Mouse (Mus musculus) cerebellum, adult 8-10 months (tissue): ENCODE results near the gene Olfr224.
"Not testable (repeated sequence)": the region's sequence is repeated elsewhere in the genome, so short reads cannot be mapped to it uniquely, and the experiment has no call there.

ENCODE experiments used
- DNase-seq: peaks from one replicate; pipeline ENCODE4 v3.0.0; 2022

Gene Olfr224

DNA sequence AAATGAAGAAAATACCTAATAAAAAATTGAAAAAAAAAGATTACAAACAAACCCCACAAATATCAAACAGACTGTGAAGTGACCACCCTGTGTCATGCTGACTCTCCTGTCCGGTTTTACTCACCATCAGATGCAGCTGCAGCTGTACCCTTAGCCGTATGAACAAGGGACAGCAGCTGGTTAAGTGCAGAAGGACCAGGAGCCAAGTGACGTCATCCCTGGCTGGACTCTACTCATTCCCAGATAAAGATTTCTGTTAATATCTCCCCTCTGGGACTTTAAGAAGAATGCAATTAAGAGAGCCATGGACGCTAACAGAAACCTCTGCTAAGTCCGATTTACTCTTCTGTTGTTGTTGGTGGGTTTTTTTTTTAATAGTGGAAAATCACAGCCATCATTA is at the start of gene Olfr224:
Olfr224 (minus strand) TSS at position 149 of the 400 bp plus-strand sequence.
- DNase-seq: no peak

DNA sequence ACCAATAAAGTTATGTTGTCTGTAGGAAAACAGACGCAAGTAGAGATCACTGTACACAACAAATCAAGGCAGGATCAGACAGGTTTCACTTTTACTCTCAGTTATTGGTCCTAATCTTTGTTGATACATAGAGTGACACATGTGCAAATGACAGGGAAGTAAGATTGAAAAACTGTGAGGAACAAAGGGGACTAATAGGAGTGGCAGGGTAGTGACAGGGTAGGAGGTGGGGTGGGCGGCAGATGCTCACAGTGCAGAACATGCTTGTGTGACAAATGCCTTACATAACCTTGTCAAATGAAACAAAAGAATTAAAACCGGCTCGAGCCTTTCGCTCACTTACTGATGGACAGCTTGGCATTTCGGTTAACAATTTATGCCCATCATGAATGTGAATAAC is 48.4 kb upstream of the Olfr224 start:
- DNase-seq: no peak

DNA sequence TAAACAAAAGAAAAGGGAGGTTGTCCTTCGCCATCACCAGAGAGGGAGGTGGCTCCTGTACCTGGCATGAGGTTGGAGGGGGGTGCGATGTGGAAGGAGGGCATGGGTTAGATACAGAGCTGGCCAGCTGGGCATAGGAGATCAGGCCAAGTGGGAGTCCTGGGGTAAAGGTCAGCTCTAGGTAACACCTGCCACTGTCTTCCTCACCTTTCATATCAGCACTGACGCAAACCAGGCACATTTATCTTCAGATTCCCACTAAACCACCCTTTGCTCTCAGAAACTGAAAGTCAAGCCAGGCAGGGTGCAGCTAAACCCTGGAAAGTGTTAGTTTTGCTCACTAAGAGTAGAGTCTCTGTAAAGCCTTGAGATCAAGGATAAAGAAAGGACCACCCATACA is 48.0 kb upstream of the Olfr224 start:
- DNase-seq: no peak

DNA sequence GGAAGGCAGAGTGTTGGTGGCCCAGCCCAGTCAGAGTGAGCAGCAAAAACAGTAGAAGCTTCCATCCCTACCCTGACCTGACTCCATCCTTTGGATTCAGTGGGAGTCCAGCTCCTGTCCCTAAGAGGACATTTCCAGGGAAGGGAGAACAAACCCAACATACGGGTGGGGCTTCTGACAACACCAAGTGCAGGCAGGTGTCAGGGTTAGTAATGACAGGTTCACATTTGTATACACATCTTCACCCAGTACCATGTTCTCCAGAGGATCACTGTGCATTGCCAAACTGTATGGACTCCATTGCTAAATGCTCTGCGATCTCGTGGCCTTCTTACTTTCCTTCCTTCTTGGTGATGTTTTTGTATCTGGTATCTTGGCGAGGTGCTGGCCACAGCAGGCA is 45.6 kb upstream of the Olfr224 start, which contains the start of gene 2210407C18Rik:
2210407C18Rik (minus strand) TSS at position 101 of the 400 bp plus-strand sequence.
- DNase-seq: no peak

DNA sequence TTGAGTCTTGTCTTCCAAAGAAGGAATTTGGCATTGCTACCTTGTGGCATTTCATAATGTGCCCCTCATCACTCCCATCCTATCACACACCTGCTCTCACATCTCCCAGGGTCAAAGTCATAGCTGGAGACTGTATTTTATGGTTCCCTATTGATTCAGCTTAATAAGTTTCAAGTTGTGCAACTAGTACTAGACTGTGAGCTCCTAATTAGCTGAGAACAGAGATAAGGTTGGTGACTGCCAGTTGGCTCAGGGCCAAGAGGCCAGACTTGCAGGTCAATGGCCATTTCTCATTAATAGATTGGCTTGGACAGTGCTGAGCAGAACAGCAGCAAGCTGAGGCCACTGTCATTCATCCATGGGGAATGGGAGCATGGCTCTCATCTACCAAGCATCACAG is 44.2 kb upstream of the Olfr224 start:
- DNase-seq: no peak

DNA sequence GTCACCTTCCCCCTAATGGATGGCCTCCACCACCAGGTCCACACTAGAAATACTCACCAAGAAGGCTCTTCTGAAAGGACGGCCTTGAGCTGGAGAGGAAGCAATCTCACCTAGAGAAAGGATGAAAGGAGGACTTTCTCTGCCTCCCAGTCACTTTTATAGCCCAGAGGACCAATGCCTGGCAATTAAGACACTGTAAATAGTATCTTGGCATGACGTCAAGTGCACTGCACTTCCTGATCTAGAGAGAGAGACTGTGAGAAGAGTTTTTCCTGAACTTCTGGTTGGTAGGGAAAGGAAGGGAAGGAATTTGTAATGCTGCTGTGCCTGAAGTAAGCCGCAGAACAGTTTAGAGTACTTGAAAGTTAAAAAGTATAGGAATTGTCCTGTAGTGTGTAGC is 43.0 kb upstream of the Olfr224 start:
- DNase-seq: no peak

DNA sequence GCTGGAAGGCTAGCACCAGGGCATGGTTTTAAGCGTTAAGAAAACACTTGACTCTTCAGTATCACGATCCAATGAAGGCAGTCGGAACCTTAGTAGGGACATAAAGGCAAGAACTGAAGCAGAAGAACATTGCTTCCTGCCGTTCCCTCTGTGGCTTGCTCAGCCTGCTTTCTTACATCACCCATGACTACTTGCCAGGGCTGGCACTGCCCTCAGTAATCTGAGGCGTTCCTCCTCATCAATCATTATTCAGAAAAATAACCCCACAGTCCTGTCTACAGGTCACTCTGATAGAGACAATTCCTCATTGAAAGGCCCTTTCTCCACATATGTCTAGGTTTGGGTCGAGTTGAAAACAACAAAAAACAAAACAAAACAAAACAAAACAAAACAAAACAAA is 36.7 kb upstream of the Olfr224 start:
- DNase-seq: no peak

DNA sequence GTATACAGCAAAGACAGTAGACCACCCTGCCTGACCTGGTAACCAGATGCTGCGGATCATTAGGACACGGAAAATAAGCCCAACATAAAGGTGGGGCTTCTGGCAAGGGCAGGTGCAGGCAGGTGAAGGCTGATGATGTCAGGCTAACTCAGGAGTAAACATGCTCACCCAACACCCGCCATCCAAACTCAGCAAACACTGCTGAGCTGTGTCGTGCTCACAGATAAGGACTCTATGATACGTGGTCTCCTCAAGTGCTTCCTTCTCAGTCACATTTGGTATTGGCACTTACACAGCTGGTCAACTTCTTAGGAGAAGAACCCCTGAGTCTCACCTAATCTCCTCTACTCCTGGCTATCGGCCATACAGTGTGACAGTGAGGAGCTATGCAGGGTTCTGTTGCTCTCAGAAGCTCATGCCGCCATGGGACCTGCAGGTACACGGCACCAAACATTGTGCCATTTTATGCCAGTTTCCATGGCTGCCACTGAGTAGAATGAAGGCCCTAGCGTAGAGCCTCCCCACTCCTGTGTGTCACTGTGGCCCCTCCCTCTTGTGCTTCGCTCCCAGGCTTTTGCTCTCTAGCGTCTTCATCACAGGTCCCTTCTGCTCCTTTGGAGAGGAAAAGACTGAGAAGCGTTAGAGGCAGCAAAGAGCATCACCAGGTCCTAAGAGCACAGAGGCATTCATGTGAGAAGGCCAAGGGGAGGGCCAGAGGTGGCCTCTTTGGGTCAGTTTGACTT is 36.0 kb upstream of the Olfr224 start:
- DNase-seq: no peak

DNA sequence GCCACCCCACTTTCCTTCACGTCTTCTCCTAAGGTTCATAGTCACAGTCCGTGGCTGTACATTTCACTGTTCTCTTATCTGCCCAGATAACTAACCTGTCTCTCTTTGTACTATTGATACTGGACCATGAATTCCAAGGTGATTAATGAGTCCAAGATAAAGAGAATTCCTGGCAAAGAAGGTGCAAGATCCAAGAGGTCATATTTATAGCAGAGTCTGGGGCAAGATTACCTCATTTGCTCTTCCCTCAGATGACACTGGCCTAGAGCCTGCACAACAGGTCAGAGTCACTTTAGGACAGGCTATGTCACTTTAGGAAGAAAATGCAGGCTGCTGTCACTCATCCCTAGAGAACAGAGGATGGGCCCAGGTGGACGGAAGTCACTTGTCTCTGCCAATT is 34.9 kb upstream of the Olfr224 start:
- no peak for DNase-seq

DNA sequence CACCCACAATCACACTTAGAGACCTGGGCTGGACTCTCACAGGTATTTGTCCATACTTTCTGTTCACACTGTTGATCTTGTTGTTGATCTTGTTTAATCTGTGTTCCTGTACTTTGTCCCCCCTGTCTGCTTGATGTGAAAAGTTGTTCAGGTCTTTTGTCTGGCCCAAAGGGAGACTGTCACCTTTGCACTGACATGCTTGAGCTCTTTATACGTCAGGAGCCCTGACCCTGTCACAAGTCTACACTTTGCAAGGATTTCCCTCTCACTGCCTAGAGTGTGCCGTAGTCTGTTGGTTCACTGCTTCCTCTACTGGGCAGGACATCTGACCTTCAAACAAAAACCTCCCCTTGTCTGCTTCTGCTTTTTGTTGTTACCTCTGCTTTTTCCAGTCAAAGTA is 34.3 kb upstream of the Olfr224 start:
- no peak for DNase-seq

DNA sequence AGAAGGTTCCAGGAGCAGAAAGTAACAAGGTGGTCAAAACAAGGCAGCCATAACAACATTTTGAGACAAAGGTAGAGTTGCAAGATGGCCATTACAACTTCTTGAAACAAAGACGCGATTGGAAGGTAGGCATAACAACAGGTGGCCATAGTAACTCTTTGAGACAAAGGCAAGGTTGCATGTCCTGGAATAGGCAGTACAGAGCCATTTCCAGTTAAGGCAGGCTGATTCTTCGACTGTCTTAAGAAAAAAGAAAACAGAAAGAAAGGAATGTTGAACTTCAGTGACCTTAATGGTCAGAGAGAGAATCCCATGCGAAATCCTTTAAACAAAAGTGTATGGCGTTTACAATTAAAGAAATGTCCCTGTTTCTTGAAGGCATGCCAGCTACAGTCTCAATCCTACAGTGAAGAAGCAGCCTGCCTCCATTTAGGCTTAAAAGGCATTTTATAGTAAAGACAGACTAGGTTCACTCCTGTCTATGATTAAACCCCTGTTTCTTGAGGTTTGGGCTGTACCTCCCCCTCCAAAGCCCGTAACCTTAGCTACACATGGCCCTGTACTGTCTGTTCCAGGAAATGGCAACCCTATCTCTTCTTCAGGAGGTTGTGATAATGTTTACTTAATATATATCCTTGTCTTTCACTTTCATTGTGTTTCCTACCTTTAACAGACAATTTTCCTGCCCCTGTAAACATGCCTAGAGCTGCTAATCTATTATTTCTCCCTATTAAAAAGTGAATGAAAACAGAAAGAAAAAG is 32.6 kb upstream of the Olfr224 start:
- DNase-seq: no peak

DNA sequence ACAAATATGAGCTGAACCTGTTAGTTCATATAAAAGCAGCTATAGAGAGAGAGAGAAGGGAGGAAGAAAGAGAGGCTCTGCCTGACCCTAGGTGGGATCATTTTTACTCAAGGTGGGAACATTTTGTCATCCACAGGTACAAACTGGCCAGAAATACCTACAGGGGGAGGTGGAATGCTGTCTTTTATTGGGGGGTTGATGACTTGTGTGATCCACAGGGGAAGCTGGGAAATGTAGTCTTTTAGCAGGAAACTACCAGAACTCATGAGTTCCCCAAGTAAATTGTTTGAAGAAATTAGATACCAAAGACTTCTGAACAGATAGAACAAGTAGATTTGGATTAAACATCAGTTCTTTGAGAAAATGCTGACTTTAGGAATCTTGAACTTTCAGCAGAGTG is 31.7 kb upstream of the Olfr224 start:
- DNase-seq: no peak

DNA sequence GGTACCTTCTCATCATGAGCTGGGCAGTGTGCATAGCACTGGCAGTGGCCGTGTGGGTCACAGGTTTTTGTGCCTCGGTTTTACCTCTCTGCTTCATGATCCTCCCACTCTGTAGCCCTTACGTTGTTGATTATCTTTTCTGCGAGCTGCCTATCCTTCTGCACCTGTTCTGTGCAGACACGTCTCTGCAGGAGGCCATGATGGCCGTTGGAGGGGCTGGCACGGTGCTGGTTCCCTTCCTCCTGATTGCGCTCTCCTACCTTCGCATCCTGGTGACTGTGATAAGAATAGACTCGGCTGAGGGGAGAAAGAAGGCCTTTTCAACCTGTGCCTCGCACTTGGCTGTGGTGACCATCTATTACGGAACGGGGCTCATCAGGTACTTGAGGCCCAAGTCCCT is 27.5 kb upstream of the Olfr224 start:
- no peak for DNase-seq

DNA sequence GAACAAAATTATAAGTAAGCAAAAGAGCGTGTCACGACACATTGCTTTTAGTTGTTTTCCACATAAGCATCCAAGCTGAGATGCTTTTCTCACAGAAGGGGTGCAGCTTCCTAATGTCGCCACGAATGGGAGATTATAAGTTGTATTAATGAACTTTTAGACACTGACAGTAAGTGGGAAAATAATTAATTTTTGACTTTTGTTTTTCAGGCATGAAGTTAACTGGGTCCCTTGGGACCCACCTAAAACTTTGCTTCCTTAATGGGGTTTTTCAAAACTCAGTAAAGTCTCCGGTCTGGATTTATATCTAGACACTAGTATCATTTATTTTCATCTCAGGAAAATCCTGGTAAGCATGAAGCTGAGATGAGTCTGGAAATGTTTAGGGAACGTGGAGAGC is 24.5 kb upstream of the Olfr224 start, which contains the start of gene Olfr324:
Olfr324 (plus strand) TSS at position 301 of the 400 bp plus-strand sequence.
- DNase-seq: no peak

DNA sequence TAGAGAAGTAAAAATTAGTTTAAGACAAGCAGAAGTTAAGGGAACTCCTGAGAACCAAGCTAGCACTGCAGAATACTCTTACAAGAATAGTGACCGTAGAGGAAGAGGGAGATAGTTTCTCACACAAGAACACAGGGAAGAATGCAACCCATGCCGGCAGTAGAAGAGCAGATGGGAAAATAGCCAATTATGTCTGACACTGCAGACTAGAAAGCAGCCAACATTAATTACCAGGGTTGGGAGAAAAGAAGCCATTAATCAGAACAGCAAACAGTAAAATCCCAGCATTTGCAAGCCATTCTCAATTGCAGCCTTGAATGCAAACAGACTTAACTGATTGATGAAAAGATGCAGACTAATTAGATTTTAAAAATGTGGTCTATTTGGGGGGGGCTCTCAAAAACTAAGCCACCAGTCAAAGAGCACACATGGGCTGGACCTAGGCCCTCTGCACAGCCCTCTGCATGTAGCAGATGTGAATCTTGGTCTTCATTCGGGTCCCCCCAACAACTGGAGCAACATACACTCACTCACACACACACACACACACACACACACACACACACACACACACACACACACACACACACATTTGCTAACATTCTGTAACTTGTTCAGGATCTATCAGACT is 18.4 kb upstream of the Olfr224 start:
- DNase-seq: no peak

DNA sequence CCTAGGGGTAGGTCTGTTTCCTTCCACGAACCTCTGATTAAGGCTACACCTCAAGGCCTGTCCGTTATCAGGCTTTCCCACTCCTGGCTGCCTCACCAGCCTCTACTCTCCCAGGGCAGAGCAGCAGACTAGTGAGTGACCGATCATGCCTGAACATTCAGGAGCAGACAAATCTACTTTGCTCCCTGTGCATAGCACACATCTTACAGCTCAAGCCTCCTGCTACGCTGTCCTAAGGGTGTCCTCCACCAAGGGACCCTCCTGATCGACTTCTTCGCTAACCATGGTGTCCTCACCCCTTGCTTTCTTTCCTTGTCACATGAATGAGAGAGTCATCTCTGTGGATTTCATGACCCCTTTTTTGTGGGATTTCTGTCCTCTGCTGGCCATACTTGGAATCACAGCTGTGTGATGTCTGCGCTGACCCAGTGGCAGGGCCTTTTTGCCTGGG is 17.6 kb upstream of the Olfr224 start:
- peak; percentile 6 for DNase-seq

DNA sequence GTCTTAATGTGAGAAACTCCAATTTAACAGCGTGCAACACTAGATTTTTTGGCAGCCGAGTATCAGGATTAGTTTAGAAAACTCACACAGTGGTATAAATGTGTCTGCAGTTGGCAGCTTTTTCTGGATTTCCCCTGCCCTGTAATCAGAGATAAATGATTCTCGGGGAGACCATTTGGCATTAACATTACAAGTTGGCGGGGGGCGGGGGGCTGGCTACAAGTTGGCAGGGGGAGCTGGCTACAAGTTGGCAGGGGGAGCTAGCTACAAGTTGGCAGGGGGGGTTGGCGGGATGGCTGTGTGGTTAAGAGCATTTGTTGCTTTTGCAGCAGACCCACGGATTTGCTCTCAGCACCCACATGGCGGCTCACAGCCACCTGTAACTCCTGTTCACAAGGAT is 8.3 kb upstream of the Olfr224 start:
- DNase-seq: no peak

DNA sequence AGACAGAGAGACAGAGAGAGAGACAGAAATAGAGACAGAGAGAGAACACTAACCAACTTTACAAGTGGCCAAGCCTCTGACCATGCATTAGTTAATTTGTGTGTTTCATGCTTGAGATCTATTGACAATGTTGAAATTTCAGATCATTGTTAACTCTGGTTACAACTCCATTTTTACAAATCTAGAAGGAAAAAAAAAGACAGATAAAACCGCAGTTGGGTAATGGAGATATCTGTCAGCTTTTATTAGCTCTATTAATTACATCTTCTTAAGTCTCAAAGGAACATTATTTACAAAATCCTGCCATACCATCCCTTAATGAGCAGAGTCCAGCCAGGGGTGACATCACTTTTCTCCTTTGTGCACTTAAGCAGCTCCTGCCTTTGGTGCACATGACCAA is 7.1 kb upstream of the Olfr224 start, which contains the start of gene Olfr325:
Olfr325 (plus strand) TSS at position 301 of the 400 bp plus-strand sequence.
- no peak for DNase-seq

DNA sequence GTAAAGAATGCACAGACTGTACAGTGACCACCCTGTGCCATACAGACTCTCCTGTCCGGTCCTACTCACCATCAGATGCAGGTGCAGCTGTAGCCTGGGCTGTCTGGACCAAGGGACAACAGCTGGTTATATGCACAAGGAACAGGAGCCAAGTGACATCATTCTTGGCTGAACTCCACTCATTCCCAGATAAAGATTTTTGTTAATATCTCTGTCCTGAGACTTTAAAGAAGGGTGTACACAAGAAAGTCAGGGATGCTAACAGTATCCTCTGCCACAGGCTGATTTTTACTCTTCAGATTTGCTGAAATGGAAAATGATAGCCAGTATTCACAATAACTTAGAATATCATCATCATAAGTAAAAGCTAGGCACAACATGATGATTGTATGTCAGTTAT is 14.8 kb downstream of the Olfr224 start, which contains the start of gene Olfr328:
Olfr328 (minus strand) TSS at position 101 of the 400 bp plus-strand sequence.
- DNase-seq: no peak

DNA sequence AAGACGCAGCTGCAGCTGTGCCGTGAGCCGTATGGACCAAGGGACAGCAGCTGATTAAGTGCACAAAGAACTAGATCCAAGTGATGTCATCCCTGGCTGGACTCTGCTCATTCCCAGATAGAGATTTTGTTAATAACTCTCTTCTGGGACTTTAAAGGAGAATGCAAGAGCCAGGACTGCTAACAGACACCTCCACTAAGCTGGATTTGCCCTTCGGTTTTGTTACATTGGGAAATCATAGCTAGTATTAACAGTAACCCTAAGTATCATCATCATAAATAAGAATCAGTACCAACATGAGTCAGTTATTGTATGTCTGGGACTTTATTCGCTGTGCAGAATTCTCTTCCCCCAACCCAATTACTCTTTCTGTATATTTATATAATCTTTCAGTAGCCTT is 24.0 kb downstream of the Olfr224 start, which contains the start of gene Olfr329-ps:
Olfr329-ps (minus strand) TSS at position 101 of the 400 bp plus-strand sequence.
- DNase-seq: no peak

DNA sequence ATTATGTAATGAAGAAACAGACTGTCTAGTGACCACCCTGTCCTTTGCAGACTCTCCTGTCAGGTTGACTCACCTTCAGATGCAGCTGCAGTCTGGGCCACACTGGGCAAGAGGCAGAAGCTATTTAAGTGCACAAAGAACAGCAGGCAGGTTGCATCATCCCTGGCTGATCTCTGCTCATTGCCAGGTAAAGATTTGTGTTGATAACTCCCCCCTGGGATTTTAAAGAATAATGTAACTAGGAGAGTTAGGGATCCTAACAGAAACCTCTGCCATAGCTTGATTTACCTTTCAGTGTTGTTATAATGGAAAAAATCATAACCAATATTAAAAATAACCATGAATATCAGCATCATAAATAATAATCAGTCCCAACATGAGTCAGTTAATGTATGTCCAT is 35.6 kb downstream of the Olfr224 start, which contains the start of gene Olfr330:
Olfr330 (minus strand) TSS at position 101 of the 400 bp plus-strand sequence.
- DNase-seq: not testable (repeated sequence)

DNA sequence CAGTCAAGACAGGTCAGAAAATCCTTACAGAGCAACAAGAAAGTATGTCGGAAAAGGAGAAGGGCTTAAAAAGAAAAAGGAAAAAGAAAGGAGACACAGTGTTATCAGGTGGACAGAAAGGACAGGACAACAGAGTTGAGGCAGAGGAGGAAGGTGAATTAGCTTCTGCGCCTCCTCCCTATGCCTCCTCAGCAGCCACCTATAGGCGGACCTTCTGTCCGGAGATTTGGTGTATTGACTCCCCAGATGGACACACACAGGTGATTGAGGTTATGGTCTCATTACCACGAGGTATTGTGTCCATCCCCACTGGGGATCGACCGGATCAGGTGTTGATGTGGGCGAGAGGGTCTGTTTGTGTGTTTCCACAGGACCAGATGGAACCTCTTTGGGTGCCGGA is 50.6 kb downstream of the Olfr224 start:
- DNase-seq: peak; percentile 12

DNA sequence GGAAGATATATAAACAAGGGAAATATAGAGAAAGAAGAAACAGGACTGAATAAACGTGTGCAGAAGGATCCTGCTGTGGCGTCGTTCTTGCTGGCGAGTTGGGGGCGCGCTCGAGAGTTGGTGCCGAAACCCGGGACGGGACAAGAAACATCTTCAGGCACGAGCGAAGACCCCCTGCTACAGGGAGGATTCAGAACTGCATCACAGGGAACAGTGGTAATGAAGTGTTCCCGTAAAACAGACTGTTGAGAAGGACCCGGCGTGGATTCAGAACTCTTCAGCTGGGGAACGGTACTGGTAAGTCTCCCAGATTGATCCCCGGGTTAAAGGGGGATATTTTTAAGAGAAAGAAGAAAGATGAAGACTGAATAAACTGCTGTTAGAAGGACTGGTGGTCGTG is 51.4 kb downstream of the Olfr224 start:
- DNase-seq: peak; percentile 45
